Mouse (Mus musculus): ENCODE results near the gene Tmem164. TPM values are rescaled to one million over a fixed set of nuclear protein-coding genes. Genes with fewer than 3 reads are reported as not detected.

The Tmem164 gene
- polyA plus RNA-seq, 1 experiment from 2014 or later: 69.9 TPM

GRCm38 (mm10) chrX:142721897-142722296 lies 40.7 kb downstream of the Tmem164 start:
- H3K27ac ChIP-seq: no peak overlapping the region
- no peak overlapping the region for H3K4me2 ChIP-seq (replicated peaks)
- no peaks in the 10 kb centered on the region for H3K9me3 ChIP-seq
- H3K9ac ChIP-seq: no peak overlapping the region
- WGBS: 87% methylated on average over 3 of the region's 3 CpGs
- no peaks in the 10 kb centered on the region; the same call in 1 of the 2 replicates for H3K36me3 ChIP-seq
- H3K4me3 ChIP-seq: no peak overlapping the region
- no peak for ATAC-seq (ENCODE audit: low FRiP score, low read depth)
- H3K27me3 ChIP-seq: peaks cover 13% of the 10 kb centered on the region; the same call in 1 of the 2 replicates
- H3K4me1 ChIP-seq: no peaks in the 10 kb centered on the region

GRCm38 (mm10) chrX:142724203-142724602 lies 43.0 kb downstream of the Tmem164 start:
- Histone ChIP-seq H3K4me2 (replicated peaks) (no peak overlapping the region), H3K27ac (no peak overlapping the region), H3K4me1 (no peaks in the 10 kb centered on the region), H3K4me3 (no peak overlapping the region), H3K36me3 (peaks cover 4% of the 10 kb centered on the region), H3K9me3 (no peaks in the 10 kb centered on the region), H3K9ac (no peak overlapping the region), H3K27me3 (peaks cover 23% of the 10 kb centered on the region; the same call in 1 of the 2 replicates)
- 83% methylated on average over 2 of the region's 2 CpGs for WGBS
- ATAC-seq (ENCODE audit: low FRiP score, low read depth): no peak

- Histone ChIP-seq H3K27me3 (peaks cover 26% of the 10 kb centered on the region; the same call in 1 of the 2 replicates), H3K4me3 (no peak overlapping the region), H3K9ac (no peak overlapping the region), H3K9me3 (no peaks in the 10 kb centered on the region), H3K4me1 (no peaks in the 10 kb centered on the region), H3K4me2 (replicated peaks) (no peak overlapping the region), H3K27ac (no peak overlapping the region), H3K36me3 (peaks cover 4% of the 10 kb centered on the region; the same call in 1 of the 2 replicates)
- no peak for ATAC-seq (ENCODE audit: low FRiP score, low read depth)
- 90% methylated on average over 2 of the region's 2 CpGs for WGBS
Measured at GRCm38 (mm10) chrX:142725571-142725970, 44.4 kb downstream of the Tmem164 start.

- no peak overlapping the region for H3K4me3 ChIP-seq
- H3K4me2 ChIP-seq (replicated peaks): no peak overlapping the region
- ATAC-seq (ENCODE audit: low FRiP score, low read depth): no peak
- H3K27me3 ChIP-seq: peaks cover 26% of the 10 kb centered on the region; the same call in 1 of the 2 replicates
- peaks cover 4% of the 10 kb centered on the region; the same call in 1 of the 2 replicates for H3K36me3 ChIP-seq
- H3K27ac ChIP-seq: no peak overlapping the region
- no peaks in the 10 kb centered on the region for H3K4me1 ChIP-seq
- no peak overlapping the region for H3K9ac ChIP-seq
- no peaks in the 10 kb centered on the region for H3K9me3 ChIP-seq
- 57% methylated on average over 2 of the region's 2 CpGs for WGBS
Measured at GRCm38 (mm10) chrX:142726311-142726710, 45.1 kb downstream of the Tmem164 start.

- Histone ChIP-seq H3K27me3 (peaks cover 28% of the 10 kb centered on the region; the same call in 1 of the 2 replicates), H3K9ac (no peak overlapping the region), H3K27ac (no peak overlapping the region), H3K36me3 (peaks cover 4% of the 10 kb centered on the region; the same call in 1 of the 2 replicates), H3K4me2 (replicated peaks) (no peak overlapping the region), H3K4me3 (no peak overlapping the region), H3K9me3 (no peaks in the 10 kb centered on the region), H3K4me1 (no peaks in the 10 kb centered on the region)
- 78% methylated on average over 6 of the region's 6 CpGs for WGBS
- ATAC-seq (ENCODE audit: low FRiP score, low read depth): no peak
Measured at GRCm38 (mm10) chrX:142727847-142728246, 46.6 kb downstream of the Tmem164 start.

- H3K4me2 ChIP-seq (replicated peaks): no peak overlapping the region
- H3K27ac ChIP-seq: no peak overlapping the region
- no peak for ATAC-seq (ENCODE audit: low FRiP score, low read depth)
- no peak overlapping the region for H3K4me3 ChIP-seq
- H3K27me3 ChIP-seq: peaks cover 31% of the 10 kb centered on the region; the same call in 1 of the 2 replicates
- H3K4me1 ChIP-seq: no peaks in the 10 kb centered on the region
- peaks cover 4% of the 10 kb centered on the region; the same call in 1 of the 2 replicates for H3K36me3 ChIP-seq
- no peaks in the 10 kb centered on the region for H3K9me3 ChIP-seq
- 85% methylated on average over 1 of the region's 1 CpGs for WGBS
- H3K9ac ChIP-seq: no peak overlapping the region
Measured at GRCm38 (mm10) chrX:142729040-142729439, 47.8 kb downstream of the Tmem164 start.

GRCm38 (mm10) chrX:142729482-142729881 lies 48.3 kb downstream of the Tmem164 start:
- Histone ChIP-seq H3K27me3 (peaks cover 31% of the 10 kb centered on the region; the same call in 1 of the 2 replicates), H3K36me3 (peaks cover 4% of the 10 kb centered on the region; the same call in 1 of the 2 replicates), H3K9me3 (no peaks in the 10 kb centered on the region), H3K4me2 (replicated peaks) (no peak overlapping the region), H3K4me3 (no peak overlapping the region), H3K4me1 (no peaks in the 10 kb centered on the region), H3K9ac (no peak overlapping the region), H3K27ac (no peak overlapping the region)
- WGBS: 69% methylated on average over 2 of the region's 2 CpGs
- no peak for ATAC-seq (ENCODE audit: low FRiP score, low read depth)

- Histone ChIP-seq H3K4me2 (replicated peaks) (no peak overlapping the region), H3K4me3 (no peak overlapping the region), H3K27me3 (peaks cover 14% of the 10 kb centered on the region; the same call in 1 of the 2 replicates), H3K9ac (no peak overlapping the region), H3K9me3 (no peaks in the 10 kb centered on the region), H3K36me3 (peaks cover 8% of the 10 kb centered on the region; the same call in 1 of the 2 replicates), H3K27ac (no peak overlapping the region; the same call in 1 of the 2 replicates), H3K4me1 (0 out of 2 replicates have a peak, but pooled peaks cover 9% of the 10 kb centered on the region)
- no peak for ATAC-seq (ENCODE audit: low FRiP score, low read depth)
- 61% methylated on average over 4 of the region's 4 CpGs for WGBS
Measured at GRCm38 (mm10) chrX:142737099-142737498, 55.9 kb downstream of the Tmem164 start.

GRCm38 (mm10) chrX:142737719-142738118 lies 56.5 kb downstream of the Tmem164 start:
- Histone ChIP-seq H3K4me1 (0 out of 2 replicates have a peak, but pooled peaks cover 9% of the 10 kb centered on the region), H3K4me3 (no peak overlapping the region), H3K9ac (no peak overlapping the region), H3K27ac (no peak overlapping the region; the same call in 1 of the 2 replicates), H3K4me2 (replicated peaks) (no peak overlapping the region), H3K36me3 (peaks cover 8% of the 10 kb centered on the region; the same call in 1 of the 2 replicates), H3K9me3 (no peaks in the 10 kb centered on the region), H3K27me3 (peaks cover 14% of the 10 kb centered on the region; the same call in 1 of the 2 replicates)
- WGBS: 43% methylated on average over 6 of the region's 6 CpGs
- ATAC-seq (ENCODE audit: low FRiP score, low read depth): peak; percentile 84

- 0 out of 2 replicates have a peak, but pooled peaks cover 3% of the 10 kb centered on the region for H3K36me3 ChIP-seq
- no peak for ATAC-seq (ENCODE audit: low FRiP score, low read depth)
- no peaks in the 10 kb centered on the region for H3K4me1 ChIP-seq
- peaks cover 5% of the 10 kb centered on the region; the same call in 1 of the 2 replicates for H3K27me3 ChIP-seq
- no peak overlapping the region for H3K9ac ChIP-seq
- H3K4me3 ChIP-seq: no peak overlapping the region
- H3K9me3 ChIP-seq: no peaks in the 10 kb centered on the region
- H3K27ac ChIP-seq: no peak overlapping the region
- no peak overlapping the region for H3K4me2 ChIP-seq (replicated peaks)
Measured at GRCm38 (mm10) chrX:142747428-142747827, 66.2 kb downstream of the Tmem164 start.

- H3K4me3 ChIP-seq: no peak overlapping the region
Measured at GRCm38 (mm10) chrX:142748574-142748973, 67.4 kb downstream of the Tmem164 start.

GRCm38 (mm10) chrX:142750775-142751174 lies 69.6 kb downstream of the Tmem164 start:
- Histone ChIP-seq H3K27me3 (peaks cover 9% of the 10 kb centered on the region; the same call in 1 of the 2 replicates), H3K9ac (no peak overlapping the region), H3K9me3 (no peaks in the 10 kb centered on the region), H3K4me3 (no peak overlapping the region), H3K36me3 (peaks cover 8% of the 10 kb centered on the region), H3K27ac (no peak overlapping the region), H3K4me1 (no peaks in the 10 kb centered on the region), H3K4me2 (replicated peaks) (no peak overlapping the region)
- WGBS: 78% methylated on average over 4 of the region's 4 CpGs
- no peak for ATAC-seq (ENCODE audit: low FRiP score, low read depth)

More at GRCm38 (mm10) chrX:142748574-142748973, 67.4 kb downstream of the Tmem164 start:
- 84% methylated on average over 3 of the region's 3 CpGs for WGBS
- H3K9ac ChIP-seq: no peak overlapping the region
- no peaks in the 10 kb centered on the region for H3K9me3 ChIP-seq
- no peak for ATAC-seq (ENCODE audit: low FRiP score, low read depth)
- no peaks in the 10 kb centered on the region for H3K4me1 ChIP-seq
- H3K27ac ChIP-seq: no peak overlapping the region
- H3K27me3 ChIP-seq: peaks cover 5% of the 10 kb centered on the region; the same call in 1 of the 2 replicates
- no peak overlapping the region for H3K4me2 ChIP-seq (replicated peaks)
- H3K36me3 ChIP-seq: 0 out of 2 replicates have a peak, but pooled peaks cover 3% of the 10 kb centered on the region

Data from limb, embryonic 13.5 days (tissue).